Mouse (Mus musculus): ENCODE measurements around the gene Dnajb14.

GRCm38 (mm10) chr3:137893789-137894188, 26.3 kb downstream of the Dnajb14 start:
- no peak for TF ChIP-seq CTCF (IDR thresholded peaks at IDR 0.05; ENCODE audit: low read depth, low read length)
- TF ChIP-seq POLR2A (IDR thresholded peaks at IDR 0.05; ENCODE audit: borderline replicate concordance, low read depth, low read length), result no peak

All from bone marrow macrophage, adult 2 months (primary cell).